Mouse (Mus musculus) cerebellum, adult 8-10 months (tissue): Measurements from ENCODE around the gene Mfsd4b5.
A peak's percentile ranks its signal among the peaks of the same experiment; 100 is the strongest.
"Not testable (repeated sequence)": the region's sequence is repeated elsewhere in the genome, so short reads cannot be mapped to it uniquely, and the experiment has no call there.

Experiments used
- DNase-seq: peaks from one replicate; pipeline ENCODE4 v3.0.0; 2022

Gene Mfsd4b5

GRCm38 (mm10) chr10:39986466-39986865, at the start of gene Mfsd4b5:
Gene Mfsd4b5 (minus strand): TSS chr10:39986646.
- DNase-seq, result no peak

GRCm38 (mm10) chr10:40034956-40035355, 48.5 kb upstream of the Mfsd4b5 start:
- DNase-seq, result no peak

GRCm38 (mm10) chr10:40032897-40033296, 46.5 kb upstream of the Mfsd4b5 start:
- DNase-seq, result no peak

GRCm38 (mm10) chr10:40030716-40031115, 44.3 kb upstream of the Mfsd4b5 start:
- DNase-seq, result no peak

GRCm38 (mm10) chr10:40029610-40030009, 43.2 kb upstream of the Mfsd4b5 start:
- no peak for DNase-seq

GRCm38 (mm10) chr10:40028091-40028490, 41.6 kb upstream of the Mfsd4b5 start:
- no peak for DNase-seq

GRCm38 (mm10) chr10:40026546-40026945, 40.1 kb upstream of the Mfsd4b5 start:
- no peak for DNase-seq

- DNase-seq, result no peak
Measured at GRCm38 (mm10) chr10:40025560-40025959, 39.1 kb upstream of the Mfsd4b5 start.

- peak; percentile 84 for DNase-seq
Measured at GRCm38 (mm10) chr10:40024554-40025428, 38.3 kb upstream of the Mfsd4b5 start, which contains the start of gene Mfsd4b1. Gene Mfsd4b1 (minus strand): TSS chr10:40025268.

- no peak for DNase-seq
Measured at GRCm38 (mm10) chr10:40020401-40020800, 34.0 kb upstream of the Mfsd4b5 start.

- no peak for DNase-seq
Measured at GRCm38 (mm10) chr10:40019492-40019891, 33.0 kb upstream of the Mfsd4b5 start.

GRCm38 (mm10) chr10:40018261-40018860, 31.9 kb upstream of the Mfsd4b5 start:
- no peak for DNase-seq

- DNase-seq, result no peak
Measured at GRCm38 (mm10) chr10:40009591-40009990, 23.1 kb upstream of the Mfsd4b5 start.

- not testable (repeated sequence) for DNase-seq
Measured at GRCm38 (mm10) chr10:40008847-40009246, 22.4 kb upstream of the Mfsd4b5 start.

- no peak for DNase-seq
Measured at GRCm38 (mm10) chr10:40007953-40008352, 21.5 kb upstream of the Mfsd4b5 start.

- DNase-seq, result no peak
Measured at GRCm38 (mm10) chr10:40006963-40007362, 20.5 kb upstream of the Mfsd4b5 start.

- no peak for DNase-seq
Measured at GRCm38 (mm10) chr10:40000746-40001145, 14.3 kb upstream of the Mfsd4b5 start.

GRCm38 (mm10) chr10:39991155-39991554, 4.7 kb upstream of the Mfsd4b5 start:
- DNase-seq, result no peak

GRCm38 (mm10) chr10:39982604-39983003, 3.8 kb downstream of the Mfsd4b5 start:
- DNase-seq, result no peak

GRCm38 (mm10) chr10:39978231-39978630, 8.2 kb downstream of the Mfsd4b5 start:
- DNase-seq, result no peak

- no peak for DNase-seq
Measured at GRCm38 (mm10) chr10:39977346-39977745, 9.1 kb downstream of the Mfsd4b5 start.

- DNase-seq, result no peak
Measured at GRCm38 (mm10) chr10:39975771-39976170, 10.7 kb downstream of the Mfsd4b5 start.

- DNase-seq, result no peak
Measured at GRCm38 (mm10) chr10:39974982-39975381, 11.5 kb downstream of the Mfsd4b5 start.

- DNase-seq, result no peak
Measured at GRCm38 (mm10) chr10:39967512-39967911, 18.9 kb downstream of the Mfsd4b5 start.
